In genomic region chr17:79020984-79021335, GRCm38 (mm10) we compare ENCODE assay signal across 8 mouse cellular contexts. TPM values are rescaled to one million over a fixed set of nuclear protein-coding genes. Genes with fewer than 3 reads are reported as not detected.
A peak's percentile ranks its signal among the peaks of the same experiment; 100 is the strongest.
DNase-seq lines count a peak whose midpoint lies in the region; ATAC-seq and TF ChIP-seq lines count a peak whose summit lies in the region.

No protein-coding gene starts in this region.

- no peak for TF ChIP-seq CTCF in cortical plate, adult 2 months (IDR thresholded peaks at IDR 0.05; ENCODE audit: extremely low read depth, insufficient read depth, low read length)

- H3K4me2 ChIP-seq in kidney, embryonic 16.5 days (replicated peaks; ENCODE audit: low read depth, low read length), result peak overlapping the region; percentile 83
- H3K4me2 ChIP-seq in intestine, embryonic 16.5 days (ENCODE audit: low read depth, low read length), result peak overlapping the region; percentile 92
- H3K4me2 ChIP-seq in neural tube, embryonic 12.5 days (replicated peaks), result peak overlapping the region; percentile 78

- no peak for DNase-seq in kidney, postnatal 14 days
- DNase-seq in urinary bladder, postnatal 10 days (ENCODE audit: low spot score), result no peak
- DNase-seq in MN1 (ENCODE audit: low spot score), result no peak
- no peak for DNase-seq in gastrocnemius, postnatal 10 days

- peak overlapping the region; percentile 90 for H3K4me3 ChIP-seq in kidney, embryonic 16.5 days (ENCODE audit: low read length)
- peak overlapping the region; percentile 34 for H3K4me3 ChIP-seq in cortical plate, adult 2 months (ENCODE audit: insufficient read depth, low read length)
- peak overlapping the region; percentile 84 for H3K4me3 ChIP-seq in intestine, embryonic 16.5 days (ENCODE audit: low read length)
- H3K4me3 ChIP-seq in neural tube, embryonic 12.5 days, result peak overlapping the region; percentile 79

- 1% methylated on average over 24 of the region's 24 CpGs for WGBS in kidney, embryonic 16.5 days
- 2% methylated on average over 24 of the region's 24 CpGs for WGBS in intestine, embryonic 16.5 days
- WGBS in neural tube, embryonic 12.5 days, result 1% methylated on average over 24 of the region's 24 CpGs

- H3K9me3 ChIP-seq in kidney, embryonic 16.5 days (ENCODE audit: low read length), result no peaks in the 10 kb centered on the region
- no peaks in the 10 kb centered on the region for H3K9me3 ChIP-seq in intestine, embryonic 16.5 days (ENCODE audit: control insufficient read depth, low read length)
- no peaks in the 10 kb centered on the region for H3K9me3 ChIP-seq in neural tube, embryonic 12.5 days

- peak overlapping the region; percentile 97 for H3K9ac ChIP-seq in kidney, embryonic 16.5 days (replicated peaks; ENCODE audit: low read length)
- H3K9ac ChIP-seq in intestine, embryonic 16.5 days (ENCODE audit: low read depth, low read length), result peak overlapping the region; percentile 92
- peak overlapping the region; percentile 83 for H3K9ac ChIP-seq in neural tube, embryonic 12.5 days

- no peaks in the 10 kb centered on the region for H3K27me3 ChIP-seq in kidney, embryonic 16.5 days (ENCODE audit: insufficient read depth, low read length)
- no peaks in the 10 kb centered on the region for H3K27me3 ChIP-seq in intestine, embryonic 16.5 days (replicated peaks; ENCODE audit: control insufficient read depth, insufficient read depth, low read length)
- no peaks in the 10 kb centered on the region for H3K27me3 ChIP-seq in neural tube, embryonic 12.5 days (replicated peaks)

- no peak; the same call in none of the 2 replicates for ATAC-seq in kidney, embryonic 16.5 days (ENCODE audit: low FRiP score, low TSS enrichment)
- ATAC-seq in intestine, embryonic 16.5 days, result peak; percentile 53
- ATAC-seq in neural tube, embryonic 12.5 days (ENCODE audit: low FRiP score, low read depth), result peak; percentile 67

- no peaks in the 10 kb centered on the region for H3K36me3 ChIP-seq in kidney, embryonic 16.5 days (ENCODE audit: insufficient read depth, low read length)
- H3K36me3 ChIP-seq in intestine, embryonic 16.5 days (ENCODE audit: control insufficient read depth, insufficient read depth, low read length), result no peaks in the 10 kb centered on the region
- H3K36me3 ChIP-seq in neural tube, embryonic 12.5 days, result no peaks in the 10 kb centered on the region

- TF ChIP-seq POLR2A in cortical plate, adult 2 months (IDR thresholded peaks at IDR 0.05; ENCODE audit: extremely low read depth, insufficient read depth, low read length), result no peak

- H3K27ac ChIP-seq in kidney, embryonic 16.5 days (ENCODE audit: low read length), result peak overlapping the region; percentile 89; the same call in 1 of the 2 replicates
- no peak overlapping the region for H3K27ac ChIP-seq in cortical plate, adult 2 months (ENCODE audit: insufficient read depth, low read length)
- no peak overlapping the region; the same call in 1 of the 2 replicates for H3K27ac ChIP-seq in intestine, embryonic 16.5 days (ENCODE audit: low read length)
- no peak overlapping the region for H3K27ac ChIP-seq in neural tube, embryonic 12.5 days

- peaks cover 36% of the 10 kb centered on the region for H3K4me1 ChIP-seq in kidney, embryonic 16.5 days (ENCODE audit: insufficient read depth, low read length)
- H3K4me1 ChIP-seq in cortical plate, adult 2 months (ENCODE audit: control insufficient read depth, insufficient read depth, low read length), result no peaks in the 10 kb centered on the region
- peaks cover 10% of the 10 kb centered on the region for H3K4me1 ChIP-seq in intestine, embryonic 16.5 days (ENCODE audit: control insufficient read depth, insufficient read depth, low read length)
- peaks cover 8% of the 10 kb centered on the region for H3K4me1 ChIP-seq in neural tube, embryonic 12.5 days

RNA-seq across cellular contexts. Expression of gene Prkd3, which starts 0.3 kb away (rescaled TPM):
- polyA plus RNA-seq in kidney, embryonic 16.5 days (2015; fragmentation: Nextera tagmentation; extraction: Ambion mirVana), result 41.4 and 43.4 TPM in 2 replicates
- 10.6 and 12.3 TPM in 2 replicates for polyA plus RNA-seq in cortical plate, adult 2 months (2012; rRNA removed)
- 21.1 and 21.9 TPM in 2 replicates for polyA plus RNA-seq in intestine, embryonic 16.5 days (2015; fragmentation: Nextera tagmentation; extraction: Ambion mirVana)
- 35.6 and 36.8 TPM in 2 replicates for polyA plus RNA-seq in neural tube, embryonic 12.5 days (2016; fragmentation: Nextera tagmentation; extraction: Ambion mirVana)
- 10 to 100 TPM; 18.2 to 27.2 TPM for total RNA-seq in gastrocnemius, postnatal 10 days (2021)

RNA-seq across cellular contexts. Expression of gene Qpct, which starts 30.7 kb away (rescaled TPM):
- 4.2 and 5.4 TPM in 2 replicates for polyA plus RNA-seq in kidney, embryonic 16.5 days (2015; fragmentation: Nextera tagmentation; extraction: Ambion mirVana)
- polyA plus RNA-seq in cortical plate, adult 2 months (2012; rRNA removed), result 10.5 and 12.0 TPM in 2 replicates
- polyA plus RNA-seq in intestine, embryonic 16.5 days (2015; fragmentation: Nextera tagmentation; extraction: Ambion mirVana), result 11.6 and 13.3 TPM in 2 replicates
- polyA plus RNA-seq in neural tube, embryonic 12.5 days (2016; fragmentation: Nextera tagmentation; extraction: Ambion mirVana), result 8.2 and 9.2 TPM in 2 replicates
- total RNA-seq in gastrocnemius, postnatal 10 days (2021), result 10 to 100 TPM; 12.3 to 15.9 TPM

Comparison
In these comparisons a context has a peak if more than half of its experiments do, and no peak if none do; other contexts are left out.
1. H3K4me3 ChIP-seq: peak in every context shown above with its lines; median percentile 90 in kidney, embryonic 16.5 days; 84 in intestine, embryonic 16.5 days; 79 in neural tube, embryonic 12.5 days; 34 in cortical plate, adult 2 months.